Mouse (Mus musculus) lung, adult 10 weeks (tissue): ENCODE results near the gene Bag1. TPM values are rescaled to one million over a fixed set of nuclear protein-coding genes. Genes with fewer than 3 reads are reported as not detected.

Experiments used
- polyA plus RNA-seq: library from polyadenylated mRNA; stranded (reverse); fragments of 350-450 nt; fragmentation: Illumina TruSeq; extraction: RNeasy Lipid Tissue Mini Kit (QIAGEN cat#74804); gene quantifications from one replicate; pipeline ENCODE4 v1.2.3, GENCODE M21; 2014; ENCODE audit warnings: low read depth, low replicate concordance; ENCODE audit not compliant: insufficient read depth

Bag1 gene
- polyA plus RNA-seq: 295 TPM

DNA sequence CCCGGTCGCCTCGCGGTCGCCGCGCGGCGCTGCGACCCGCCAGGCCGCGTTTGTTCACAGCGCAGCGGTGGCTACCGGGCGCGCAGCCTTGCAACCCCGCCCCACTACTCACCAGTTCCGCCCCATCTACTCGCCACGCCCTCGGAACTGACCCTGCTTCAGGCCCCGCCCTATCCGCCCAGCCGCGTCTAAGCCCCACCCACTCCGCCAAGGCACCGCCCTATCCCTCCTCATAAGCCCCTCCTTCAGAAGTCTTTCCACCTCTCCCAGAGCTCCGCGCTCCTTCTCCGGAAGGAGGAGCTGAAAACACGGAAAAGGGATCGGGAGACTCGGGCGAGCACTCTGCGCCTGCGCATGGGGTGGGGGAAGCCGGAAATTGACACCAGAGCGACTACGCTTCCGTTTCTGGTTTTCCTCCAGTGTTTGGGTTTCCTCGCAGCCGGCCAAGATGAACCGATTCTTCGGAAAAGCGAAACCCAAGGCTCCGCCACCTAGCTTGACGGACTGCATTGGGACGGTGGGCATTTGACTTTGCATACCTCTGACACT is at the start of gene Bag1, which contains the start of gene Chmp5:
Gene Bag1 (minus strand): TSS at position 135 of the 549 bp plus-strand sequence.
Gene Chmp5 (plus strand): TSS at position 248 of the 549 bp plus-strand sequence.

DNA sequence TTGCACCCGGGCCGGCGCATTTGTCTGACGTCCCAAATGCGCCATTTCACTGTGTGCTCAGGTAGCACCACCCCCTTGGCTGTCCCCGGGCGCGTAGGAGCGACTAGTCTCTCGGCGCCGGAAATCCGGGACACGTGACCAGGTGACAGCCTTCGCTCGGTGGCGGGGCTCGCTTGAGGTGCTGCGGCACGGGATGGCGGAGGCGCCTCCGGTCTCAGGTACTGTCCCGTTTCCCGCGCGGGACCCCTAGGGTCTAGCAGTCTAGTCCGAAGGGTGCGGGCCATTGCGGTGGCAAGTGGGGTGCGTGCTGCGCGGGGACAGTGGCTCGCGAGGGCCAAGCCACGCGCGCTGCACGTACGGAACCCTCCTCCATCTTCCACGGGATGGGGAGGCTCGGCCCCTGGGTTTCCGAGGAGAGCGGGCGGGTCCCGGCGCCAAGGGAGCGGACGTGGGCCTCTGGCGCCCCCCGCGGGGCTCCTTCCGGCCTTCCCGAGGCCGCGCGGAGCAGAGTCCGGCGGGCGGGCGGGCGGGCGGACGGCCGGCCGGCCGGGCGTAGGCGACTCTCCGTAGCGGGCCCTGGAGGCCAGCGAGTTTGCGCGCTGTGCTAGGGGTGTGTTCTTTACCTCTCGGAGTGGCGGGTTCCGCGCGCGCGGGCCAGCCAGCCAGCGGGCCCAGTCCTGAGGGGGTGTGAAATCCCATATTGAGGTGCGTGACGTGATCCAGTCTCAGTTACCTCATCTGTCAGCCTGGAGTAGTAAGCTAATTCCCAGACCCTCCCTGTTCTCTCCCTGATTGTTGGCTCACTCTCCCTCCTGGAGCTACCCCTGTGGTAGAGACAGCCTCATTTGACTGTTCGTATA is 23.0 kb upstream of the Bag1 start, which contains the start of gene Nfx1:
Gene Nfx1 (plus strand): TSS at position 65 of the 860 bp plus-strand sequence.

DNA sequence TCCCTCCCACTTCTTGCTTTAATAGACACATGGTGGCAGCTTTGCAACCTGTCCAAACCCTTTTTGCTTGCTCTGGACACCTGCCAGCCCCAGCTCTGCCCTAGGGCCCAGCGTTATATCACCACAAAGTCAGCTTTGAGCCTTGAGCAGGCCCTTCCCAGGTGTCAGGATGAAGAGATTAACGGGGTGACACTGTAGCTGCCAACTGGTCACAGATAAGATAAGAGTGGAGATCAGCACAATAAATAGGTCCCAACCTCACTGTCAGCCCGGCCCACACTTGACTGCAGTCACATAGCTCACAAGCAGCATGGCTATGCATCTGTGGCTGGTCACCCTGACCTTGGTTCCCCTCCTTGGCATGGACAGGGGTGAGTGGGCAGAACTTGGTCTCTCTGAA is 28.3 kb downstream of the Bag1 start, which contains the start of gene Spink4:
Gene Spink4 (plus strand): TSS at position 268 of the 400 bp plus-strand sequence.

Other genes with a start within 250 kb of the Bag1 start
- gene Aptx, start 245.1 kb downstream of the Bag1 start, polyA plus RNA-seq: 15.2 TPM
- gene Dnaja1, start 226.1 kb downstream of the Bag1 start, polyA plus RNA-seq: 153 TPM
- 52.3 TPM for gene Smu1, start 190.4 kb downstream of the Bag1 start, polyA plus RNA-seq
- 39.3 TPM for gene B4galt1, start 94.3 kb downstream of the Bag1 start, polyA plus RNA-seq
- gene Spink4, start 28.2 kb downstream of the Bag1 start, polyA plus RNA-seq: 10.8 TPM
- 140 TPM for gene Chmp5, start 113 bp upstream of the Bag1 start, polyA plus RNA-seq
- gene Nfx1, start 22.6 kb upstream of the Bag1 start, polyA plus RNA-seq: 18.6 TPM
- 0.91 TPM for gene Aqp7, start 99.8 kb upstream of the Bag1 start, polyA plus RNA-seq
- 0.83 TPM for gene Aqp3, start 149.9 kb upstream of the Bag1 start, polyA plus RNA-seq
- 7.4 TPM for gene Nol6, start 176.2 kb upstream of the Bag1 start, polyA plus RNA-seq
- gene Ube2r2, start 187.4 kb upstream of the Bag1 start, polyA plus RNA-seq: 77.9 TPM